Mouse (Mus musculus) embryonic facial prominence, embryonic 15.5 days (tissue): ENCODE results near the gene Gm17545. TPM values are rescaled to one million over a fixed set of nuclear protein-coding genes. Genes with fewer than 3 reads are reported as not detected.
A peak's percentile ranks its signal among the peaks of the same experiment; 100 is the strongest.
"Not testable (repeated sequence)": the region's sequence is repeated elsewhere in the genome, so short reads cannot be mapped to it uniquely, and the experiment has no call there.

Experiments used
- ATAC-seq: fragments of 200-750 bp; cut with Nextera tagmentation; 2 replicates; pipeline ENCODE4 v1.8.0; 2017; ENCODE audit warnings: low read depth, moderate TSS enrichment; ENCODE audit not compliant: insufficient number of reproducible peaks, low FRiP score, low TSS enrichment
- H3K27ac ChIP-seq: fragments of 300-500 bp; sonication (generic); replicated peaks from 2 replicates; pipeline ENCODE4 v1.5.1; 2015; ENCODE audit warnings: mild to moderate bottlenecking, inconsistent platforms
- H3K27me3 ChIP-seq: fragments of 300-500 bp; sonication (generic); 2 replicates; pipeline ENCODE4 v1.6.1; 2015; ENCODE audit warnings: inconsistent platforms
- H3K36me3 ChIP-seq: fragments of 300-500 bp; sonication (generic); 2 replicates; pipeline ENCODE4 v1.6.1; 2015; ENCODE audit warnings: mild to moderate bottlenecking, inconsistent platforms
- H3K4me1 ChIP-seq: fragments of 300-500 bp; sonication (generic); 2 replicates; pipeline ENCODE4 v1.6.1; 2015; ENCODE audit warnings: inconsistent platforms
- H3K4me2 ChIP-seq: fragments of 300-500 bp; sonication (generic); replicated peaks from 2 replicates; pipeline ENCODE4 v1.6.1; 2015; ENCODE audit warnings: mild to moderate bottlenecking, inconsistent platforms
- H3K4me3 ChIP-seq: fragments of 300-500 bp; sonication (generic); replicated peaks from 2 replicates; pipeline ENCODE4 v1.5.1; 2015; ENCODE audit warnings: mild to moderate bottlenecking, inconsistent platforms
- H3K9ac ChIP-seq: fragments of 300-500 bp; sonication (generic); 2 replicates; pipeline ENCODE4 v1.6.1; 2015; ENCODE audit warnings: inconsistent platforms
- H3K9me3 ChIP-seq: fragments of 300-500 bp; sonication (generic); replicated peaks from 2 replicates; pipeline ENCODE4 v1.6.1; 2016; ENCODE audit warnings: inconsistent platforms
- WGBS: fragments of 180-500 bp; shearing (Covaris S2); methylation state at CpG from one replicate; pipeline ENCODE4 v1.1.7; 2015; 5-methylcytosine and 5-hydroxymethylcytosine counted together
- polyA plus RNA-seq: library from polyadenylated mRNA; unstranded; fragments of >200 nt; fragmentation: Nextera tagmentation; extraction: Ambion mirVana; gene quantifications from 2 replicates; pipeline ENCODE4 v1.2.1, GENCODE M21; 2015

Gm17545 gene
- polyA plus RNA-seq = not detected in 2 replicates

DNA sequence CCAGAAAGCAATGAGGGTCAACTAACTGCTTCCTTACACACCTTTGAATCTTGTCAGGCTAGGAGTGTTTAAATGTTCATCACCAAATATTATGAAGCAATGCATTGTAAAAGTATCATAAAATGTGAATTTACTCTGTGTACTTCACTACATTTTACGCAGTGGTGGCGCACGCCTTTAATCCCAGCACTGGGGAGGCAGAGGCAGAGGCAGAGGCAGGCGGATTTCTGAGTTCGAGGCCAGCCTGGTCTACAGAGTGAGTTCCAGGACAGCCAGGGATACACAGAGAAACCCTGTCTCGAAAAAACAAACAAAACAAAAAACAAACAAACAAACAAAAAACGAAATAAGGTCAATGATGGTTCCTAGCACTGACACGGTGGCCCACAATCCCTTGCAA lies at the start of gene Gm17545:
TSS of gene Gm17545 (plus strand) at position 301 of the 400 bp plus-strand sequence.
- not testable (repeated sequence) for ATAC-seq, H3K4me2 ChIP-seq, H3K27ac ChIP-seq, H3K9ac ChIP-seq, H3K4me1 ChIP-seq, H3K9me3 ChIP-seq, H3K27me3 ChIP-seq, H3K4me3 ChIP-seq
- peaks cover 87% of the 10 kb centered on the region for H3K36me3 ChIP-seq
- WGBS = 88% methylated on average over 8 of the region's 8 CpGs

GRCm38 (mm10) chr9:22405414-22405813 lies 48.7 kb upstream of the Gm17545 start:
- Histone ChIP-seq H3K4me3 (no peak overlapping the region), H3K9ac (no peak overlapping the region), H3K4me2 (no peak overlapping the region), H3K36me3 (no peaks in the 10 kb centered on the region), H3K27me3 (no peaks in the 10 kb centered on the region), H3K9me3 (no peaks in the 10 kb centered on the region), H3K4me1 (no peaks in the 10 kb centered on the region), H3K27ac (0 out of 2 replicates have a peak overlapping the region, but pooled peaks have one; percentile 39)
- no peak for ATAC-seq
- whole genome bisulfite sequencing = 66% methylated on average over 3 of the region's 3 CpGs

- H3K36me3 ChIP-seq, H3K9ac ChIP-seq, H3K4me1 ChIP-seq, H3K9me3 ChIP-seq, H3K4me2 ChIP-seq, H3K27me3 ChIP-seq, H3K4me3 ChIP-seq, ATAC-seq, H3K27ac ChIP-seq: not testable (repeated sequence)
- WGBS = 86% methylated on average over 4 of the region's 4 CpGs
Observed at GRCm38 (mm10) chr9:22407633-22408032, 46.5 kb upstream of the Gm17545 start.

- H3K4me2 ChIP-seq, H3K9ac ChIP-seq, H3K27me3 ChIP-seq, H3K9me3 ChIP-seq, H3K4me1 ChIP-seq, ATAC-seq, H3K4me3 ChIP-seq, H3K27ac ChIP-seq, H3K36me3 ChIP-seq: not testable (repeated sequence)
- 29% methylated on average over 4 of the region's 4 CpGs for WGBS
Observed at GRCm38 (mm10) chr9:22408344-22408743, 45.7 kb upstream of the Gm17545 start.

DNA sequence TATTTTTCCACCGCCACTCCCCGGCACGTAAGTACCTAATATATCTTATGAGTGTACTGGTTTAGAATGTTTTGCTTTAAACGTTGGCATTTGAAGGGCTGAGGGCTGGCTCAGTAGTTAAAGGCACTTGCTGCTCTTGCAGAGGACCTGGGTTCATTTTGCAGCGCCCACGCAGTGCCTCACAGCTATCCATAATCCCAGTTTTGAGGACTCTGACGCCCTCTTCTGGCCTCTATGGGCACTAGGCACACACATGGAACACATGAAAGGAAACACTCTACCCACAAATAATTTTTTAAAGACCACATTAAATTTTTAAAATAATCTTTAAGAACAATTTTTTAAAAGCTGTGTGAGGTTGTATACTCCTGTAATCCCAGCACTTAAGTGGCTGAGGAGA lies 44.6 kb upstream of the Gm17545 start:
- 72% methylated on average over 7 of the region's 7 CpGs for WGBS
- no peak for ATAC-seq
- H3K36me3 ChIP-seq = no peaks in the 10 kb centered on the region

GRCm38 (mm10) chr9:22411002-22411857 lies 42.9 kb upstream of the Gm17545 start, which contains the start of gene 9530077C05Rik:
Gene 9530077C05Rik (plus strand): TSS chr9:22411513.
- Histone ChIP-seq H3K36me3 (no peaks in the 10 kb centered on the region), H3K9me3 (no peaks in the 10 kb centered on the region), H3K27me3 (no peaks in the 10 kb centered on the region), H3K4me2 (peak within 1 kb of the TSS; percentile 64), H3K9ac (peak within 1 kb of the TSS; percentile 35), H3K4me3 (peak within 1 kb of the TSS; percentile 51), H3K27ac (no peak within 1 kb of the TSS), H3K4me1 (0 out of 2 replicates have a peak, but pooled peaks cover 3% of the 10 kb centered on the region)
- under 1% methylated on average over 43 of the region's 43 CpGs for WGBS
- ATAC-seq = peak; percentile 98

More for the DNA sequence above, 44.6 kb upstream of the Gm17545 start:
- Histone ChIP-seq H3K4me3 (no peak overlapping the region), H3K4me2 (no peak overlapping the region), H3K27me3 (no peaks in the 10 kb centered on the region), H3K9ac (no peak overlapping the region), H3K9me3 (no peaks in the 10 kb centered on the region), H3K27ac (no peak overlapping the region), H3K4me1 (0 out of 2 replicates have a peak, but pooled peaks cover 3% of the 10 kb centered on the region)

DNA sequence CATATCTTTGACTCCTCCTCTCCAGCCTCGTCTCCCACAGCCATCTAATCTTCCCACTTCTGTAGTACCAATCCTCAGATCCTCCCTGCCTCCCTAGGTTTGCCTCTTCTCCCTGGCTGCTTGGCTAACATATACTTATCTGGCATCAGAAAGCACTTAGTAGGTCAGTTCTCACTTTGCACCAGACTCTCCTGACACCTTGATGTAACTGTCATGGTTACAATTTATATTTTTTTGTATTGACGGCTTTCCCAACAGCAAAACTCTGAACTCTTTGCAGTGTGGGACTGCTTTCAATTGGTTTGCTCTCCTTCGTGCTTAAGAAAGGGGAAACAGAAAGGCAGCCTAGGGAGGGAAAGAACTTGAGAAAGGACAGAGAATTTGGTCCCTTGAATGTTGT lies 37.9 kb upstream of the Gm17545 start:
- no peaks in the 10 kb centered on the region for H3K36me3 ChIP-seq
- WGBS = 80% methylated on average over 3 of the region's 3 CpGs
- no peak overlapping the region for H3K9ac ChIP-seq
- no peak overlapping the region for H3K4me3 ChIP-seq
- H3K9me3 ChIP-seq = no peaks in the 10 kb centered on the region
- no peak overlapping the region for H3K27ac ChIP-seq
- no peak overlapping the region for H3K4me2 ChIP-seq
- H3K27me3 ChIP-seq = no peaks in the 10 kb centered on the region
- H3K4me1 ChIP-seq = 0 out of 2 replicates have a peak, but pooled peaks cover 3% of the 10 kb centered on the region
- ATAC-seq = no peak

- 43% methylated on average over 6 of the region's 6 CpGs for WGBS
- H3K9ac ChIP-seq = no peak overlapping the region
- H3K4me2 ChIP-seq = no peak overlapping the region
- no peak overlapping the region for H3K4me3 ChIP-seq
- H3K27ac ChIP-seq = no peak overlapping the region
- no peak for ATAC-seq
- H3K9me3 ChIP-seq = no peaks in the 10 kb centered on the region
- H3K36me3 ChIP-seq = no peaks in the 10 kb centered on the region
- no peaks in the 10 kb centered on the region for H3K4me1 ChIP-seq
- no peaks in the 10 kb centered on the region for H3K27me3 ChIP-seq
Observed at GRCm38 (mm10) chr9:22417547-22417946, 36.5 kb upstream of the Gm17545 start.

DNA sequence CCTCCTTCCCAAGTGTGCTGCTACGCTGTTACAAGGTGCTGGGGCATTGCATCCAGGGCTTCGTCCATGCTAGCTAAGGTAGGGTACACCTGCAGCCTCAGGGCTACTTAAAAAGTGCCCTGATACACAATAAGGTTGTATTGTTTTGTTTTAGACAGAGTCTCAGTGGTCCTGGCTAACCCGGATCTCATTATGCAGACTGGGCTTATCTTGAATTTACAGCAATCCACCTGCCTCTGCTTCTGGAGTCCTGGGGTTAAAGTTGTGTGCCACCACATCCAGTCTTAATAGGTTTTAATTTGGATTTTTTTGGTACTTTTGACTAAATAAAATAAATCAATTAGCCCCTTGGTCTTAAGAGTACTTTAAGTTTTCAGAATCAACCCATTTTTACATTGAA lies 34.2 kb upstream of the Gm17545 start:
- H3K9me3 ChIP-seq = no peaks in the 10 kb centered on the region
- ATAC-seq = no peak
- WGBS = 85% methylated on average over 3 of the region's 3 CpGs

GRCm38 (mm10) chr9:22420491-22420890 lies 33.6 kb upstream of the Gm17545 start:
- 45% methylated on average over 7 of the region's 7 CpGs for WGBS
- no peak overlapping the region for H3K27ac ChIP-seq
- no peaks in the 10 kb centered on the region for H3K36me3 ChIP-seq
- no peaks in the 10 kb centered on the region for H3K4me1 ChIP-seq
- H3K9me3 ChIP-seq = no peaks in the 10 kb centered on the region
- no peak overlapping the region for H3K4me2 ChIP-seq
- no peaks in the 10 kb centered on the region for H3K27me3 ChIP-seq
- no peak for ATAC-seq
- H3K9ac ChIP-seq = no peak overlapping the region
- H3K4me3 ChIP-seq = no peak overlapping the region

More for the DNA sequence above, 34.2 kb upstream of the Gm17545 start:
- Histone ChIP-seq H3K36me3 (no peaks in the 10 kb centered on the region), H3K9ac (no peak overlapping the region), H3K4me3 (no peak overlapping the region), H3K27me3 (no peaks in the 10 kb centered on the region), H3K4me1 (no peaks in the 10 kb centered on the region), H3K4me2 (no peak overlapping the region), H3K27ac (no peak overlapping the region)

GRCm38 (mm10) chr9:22422559-22422958 lies 31.5 kb upstream of the Gm17545 start:
- no peaks in the 10 kb centered on the region for H3K4me1 ChIP-seq
- H3K4me3 ChIP-seq = no peak overlapping the region
- no peak overlapping the region for H3K9ac ChIP-seq
- no peak overlapping the region for H3K4me2 ChIP-seq
- ATAC-seq = no peak
- WGBS = 47% methylated on average over 1 of the region's 1 CpGs
- H3K27ac ChIP-seq = no peak overlapping the region
- H3K9me3 ChIP-seq = no peaks in the 10 kb centered on the region
- no peaks in the 10 kb centered on the region for H3K27me3 ChIP-seq
- H3K36me3 ChIP-seq = no peaks in the 10 kb centered on the region
